In the genomic region with DNA sequence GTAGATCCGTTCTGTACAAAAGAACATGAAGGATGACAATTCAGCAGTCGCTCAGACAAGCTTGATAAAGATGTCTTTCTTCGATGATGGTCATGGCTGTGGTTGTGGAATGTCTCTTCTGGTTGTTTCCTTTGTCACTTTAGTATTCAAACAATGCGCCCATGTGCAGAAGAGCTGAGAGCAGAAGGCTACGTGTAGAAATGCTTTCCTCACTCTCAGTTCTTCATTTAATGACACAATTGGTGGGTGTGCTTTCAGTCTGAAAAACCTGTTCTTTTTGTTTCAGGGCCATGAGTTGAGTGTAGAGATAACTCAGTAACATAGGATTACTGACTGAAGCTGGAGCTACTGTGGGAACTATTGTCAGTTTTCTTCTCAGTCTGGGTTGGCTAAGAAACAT, we compare ENCODE assay signal across 27 mouse cellular contexts.
"Had no signal": no experiment of that assay in that cellular context is flagged by ENCODE, and none has a peak within 500 bp of the region (broad histone marks: within the 10 kb centered on the region; RNA-seq: fewer than 3 reads in every experiment).

No protein-coding gene starts in this region.

- H3K36me3 ChIP-seq: limb, embryonic 10.5 days; limb, embryonic 12.5 days; limb, embryonic 13.5 days; limb, embryonic 15.5 days; liver, embryonic 12.5 days; liver, embryonic 13.5 days; liver, embryonic 15.5 days; lung, embryonic 15.5 days; midbrain, embryonic 10.5 days; midbrain, embryonic 12.5 days; midbrain, embryonic 13.5 days; midbrain, embryonic 15.5 days; neural tube, embryonic 12.5 days had no signal

- H3K27me3 ChIP-seq: limb, embryonic 12.5 days; limb, embryonic 13.5 days; limb, embryonic 15.5 days; liver, embryonic 12.5 days; liver, embryonic 13.5 days; liver, embryonic 15.5 days; lung, embryonic 15.5 days; megakaryocyte, embryonic 14.5 days; midbrain, embryonic 12.5 days; midbrain, embryonic 13.5 days; midbrain, embryonic 15.5 days; neural tube, embryonic 12.5 days had no signal

- DNase-seq: left cerebral cortex, postnatal 4 days; liver; liver, embryonic 13.5 days; liver, postnatal 0 days; lung, adult 18-20 months; lung, adult 2 months; lung, embryonic 14.5 days; lung, postnatal 10 days; lung, postnatal 14 days; lung, postnatal 36 days; lung, postnatal 4 days; midbrain, embryonic 14.5 days had no signal

- ATAC-seq: liver, embryonic 12.5 days; liver, postnatal 0 days; lung, postnatal 0 days; midbrain, embryonic 13.5 days; midbrain, embryonic 15.5 days; midbrain, embryonic 16.5 days had no signal
